Mouse (Mus musculus): ENCODE measurements around the gene Rpp25l. TPM values are rescaled to one million over a fixed set of nuclear protein-coding genes. Genes with fewer than 3 reads are reported as not detected.

Gene Rpp25l
- total and polyA plus RNA-seq, 3 experiments = 52.0 to 63.5 TPM; not detected in 1

DNA sequence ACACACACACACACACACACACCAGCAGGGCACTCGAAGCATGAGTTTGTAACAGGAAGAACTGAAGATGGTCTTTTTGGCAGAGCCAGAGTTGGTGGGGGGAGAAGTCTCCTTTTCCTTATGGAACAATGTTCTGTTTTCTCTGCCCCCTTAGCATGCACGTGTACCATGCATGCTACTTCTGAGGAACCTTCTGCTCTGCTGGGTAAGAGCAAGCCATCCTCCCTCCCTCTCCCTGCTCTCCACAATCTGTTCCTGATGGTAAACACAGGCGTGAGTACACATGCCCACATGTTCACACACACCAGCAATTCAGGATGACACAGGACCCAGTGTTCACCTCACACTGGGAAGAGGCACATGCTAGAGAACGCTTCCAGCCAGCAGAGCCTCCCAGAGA is 32.2 kb downstream of the Rpp25l start:
- H3K4me3 ChIP-seq (ENCODE audit: control insufficient read depth in 1 of 2, insufficient read depth in 1 of 2, low read depth in 2 of 2, low read length in 2 of 2) = no peak overlapping the region
- H3K9ac ChIP-seq (ENCODE audit: control insufficient read depth, low read depth, low read length, poor library complexity, severe bottlenecking) = no peak overlapping the region
- TF ChIP-seq ELF1 (IDR thresholded peaks at IDR 0.05; ENCODE audit: low read depth, low read length) (no peak), UBTF (IDR thresholded peaks at IDR 0.05; ENCODE audit: borderline replicate concordance, insufficient read depth, low read depth, low read length) (no peak), MAFK (IDR thresholded peaks at IDR 0.05; ENCODE audit: borderline replicate concordance, low read depth, low read length) (no peak), MYB (IDR thresholded peaks at IDR 0.05; ENCODE audit: low read depth, low read length) (no peak), TCF12 (IDR thresholded peaks at IDR 0.05; ENCODE audit: low read depth, low read length) (no peak), CHD1 (IDR thresholded peaks at IDR 0.05; ENCODE audit: low read depth, low read length) (no peak), BHLHE40 (IDR thresholded peaks at IDR 0.05; ENCODE audit: borderline replicate concordance, low read depth, low read length) (no peak), ZKSCAN1 (IDR thresholded peaks at IDR 0.05; ENCODE audit: low read depth, low read length) (no peak), MAZ (IDR thresholded peaks at IDR 0.05; ENCODE audit: low read depth, low read length) (no peak), CHD2 (IDR thresholded peaks at IDR 0.05; ENCODE audit: low read length) (no peak), TBP (IDR thresholded peaks at IDR 0.05; ENCODE audit: low read depth, low read length) (no peak), MXI1 (IDR thresholded peaks at IDR 0.05; ENCODE audit: low read depth, low read length) (no peak), ZMIZ1 (IDR thresholded peaks at IDR 0.05; ENCODE audit: low read depth, low read length) (no peak), MEF2A (IDR thresholded peaks at IDR 0.05; ENCODE audit: extremely low read depth, insufficient replicate concordance, low read depth, low read length, poor library complexity, severe bottlenecking) (no peak), NELFE (IDR thresholded peaks at IDR 0.05; ENCODE audit: low read depth, low read length) (no peak), POLR2A (IDR thresholded peaks at IDR 0.05; ENCODE audit: control insufficient read depth in 1 of 2, insufficient read depth in 1 of 2, low read depth in 1 of 2, low read length in 2 of 2, poor library complexity in 1 of 2) (no peak)
- H3K79me2 ChIP-seq (ENCODE audit: control insufficient read depth, insufficient read depth, low read length, poor library complexity) = no peaks in the 10 kb centered on the region
- H3K27me3 ChIP-seq (ENCODE audit: control insufficient read depth in 1 of 2, insufficient read depth in 2 of 2, low read length in 2 of 2) = no peaks in the 10 kb centered on the region
- H3K9me3 ChIP-seq (replicated peaks; ENCODE audit: insufficient read depth, low read length) = no peaks in the 10 kb centered on the region
- H3K27ac ChIP-seq (ENCODE audit: control insufficient read depth, low read depth, low read length) = no peak overlapping the region
- no peaks in the 10 kb centered on the region for H3K36me3 ChIP-seq (ENCODE audit: control insufficient read depth in 1 of 2, insufficient read depth in 2 of 2, low read length in 2 of 2)
- H3K4me1 ChIP-seq (ENCODE audit: control insufficient read depth in 1 of 2, insufficient read depth in 2 of 2, low read length in 2 of 2) = no peaks in the 10 kb centered on the region
- no peak for DNase-seq (ENCODE audit: low read depth, low spot score)

DNA sequence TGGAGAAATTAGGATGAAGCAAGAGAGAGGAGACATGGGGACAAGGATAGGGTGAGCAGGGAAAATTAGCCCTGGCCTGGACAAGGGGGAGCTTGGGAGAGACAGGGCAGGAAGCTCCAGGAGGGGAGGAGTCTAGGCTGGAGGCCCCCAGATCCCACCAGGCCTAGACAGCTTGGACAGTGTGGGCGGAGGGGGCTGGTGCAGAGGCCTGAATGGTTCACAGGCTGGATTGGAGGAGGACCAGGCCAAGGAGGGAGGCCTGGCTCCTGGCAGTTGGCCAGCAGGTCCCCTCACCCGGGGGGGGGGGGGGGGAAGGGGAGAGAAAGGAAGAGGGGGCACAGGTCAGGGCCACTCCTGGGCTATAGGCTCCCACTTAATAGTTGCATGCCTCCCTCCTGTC is 34.0 kb downstream of the Rpp25l start:
- Histone ChIP-seq H3K79me2 (ENCODE audit: control insufficient read depth, insufficient read depth, low read length, poor library complexity) (no peaks in the 10 kb centered on the region), H3K4me1 (ENCODE audit: control insufficient read depth in 1 of 2, insufficient read depth in 2 of 2, low read length in 2 of 2) (no peaks in the 10 kb centered on the region), H3K27me3 (ENCODE audit: control insufficient read depth in 1 of 2, insufficient read depth in 2 of 2, low read length in 2 of 2) (no peaks in the 10 kb centered on the region), H3K4me3 (ENCODE audit: control insufficient read depth in 1 of 2, insufficient read depth in 1 of 2, low read depth in 2 of 2, low read length in 2 of 2) (no peak overlapping the region), H3K9me3 (replicated peaks; ENCODE audit: insufficient read depth, low read length) (no peaks in the 10 kb centered on the region), H3K9ac (ENCODE audit: control insufficient read depth, low read depth, low read length, poor library complexity, severe bottlenecking) (no peak overlapping the region), H3K27ac (ENCODE audit: control insufficient read depth, low read depth, low read length) (no peak overlapping the region), H3K36me3 (ENCODE audit: control insufficient read depth in 1 of 2, insufficient read depth in 2 of 2, low read length in 2 of 2) (no peaks in the 10 kb centered on the region)
- DNase-seq (ENCODE audit: low read depth, low spot score) = no peak
- TF ChIP-seq USF2 (IDR thresholded peaks at IDR 0.05; ENCODE audit: borderline replicate concordance in 1 of 2, insufficient read depth in 1 of 2, low read depth in 1 of 2, low read length in 2 of 2) (no peak), ZNF384 (IDR thresholded peaks at IDR 0.05; ENCODE audit: low read depth, low read length) (no peak), POLR2A (IDR thresholded peaks at IDR 0.05; ENCODE audit: control insufficient read depth in 1 of 2, insufficient read depth in 1 of 2, low read depth in 1 of 2, low read length in 2 of 2, poor library complexity in 1 of 2) (no peak), RAD21 (IDR thresholded peaks at IDR 0.05; ENCODE audit: low read depth, low read length) (no peak)

Measured in MEL (cell line).